Mouse (Mus musculus) urinary bladder, postnatal 36 days (tissue): Measurements from ENCODE around the gene Dchs1.
"Not testable (repeated sequence)": the region's sequence is repeated elsewhere in the genome, so short reads cannot be mapped to it uniquely, and the experiment has no call there.

Experiments
- DNase-seq, 2 experiments: peaks; one replicate each; pipeline ENCODE4 v3.0.0; 2022; ENCODE audit warnings: low spot score in 2 of 2, mixed read lengths in 1 of 2

Dchs1 gene

DNA sequence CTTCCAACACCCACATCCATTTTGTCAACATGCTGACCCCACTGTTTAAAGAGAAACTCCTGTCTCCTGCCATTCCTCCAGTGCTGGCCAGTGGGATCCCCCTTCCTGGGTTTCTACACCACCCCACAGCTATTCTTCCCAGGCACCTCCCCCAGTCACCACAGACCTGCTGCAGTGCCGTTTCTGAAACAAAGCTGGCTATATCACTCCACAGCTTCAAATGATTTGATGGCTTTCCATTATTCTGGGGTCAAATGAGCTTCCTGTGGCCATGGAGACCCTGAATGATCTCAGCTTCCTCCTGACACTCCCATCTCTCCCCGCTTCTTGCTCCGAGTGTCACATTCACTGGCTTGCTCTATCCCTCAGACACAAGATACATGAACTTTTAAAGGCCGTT lies 2.9 kb downstream of the Dchs1 start:
- no peak for DNase-seq

DNA sequence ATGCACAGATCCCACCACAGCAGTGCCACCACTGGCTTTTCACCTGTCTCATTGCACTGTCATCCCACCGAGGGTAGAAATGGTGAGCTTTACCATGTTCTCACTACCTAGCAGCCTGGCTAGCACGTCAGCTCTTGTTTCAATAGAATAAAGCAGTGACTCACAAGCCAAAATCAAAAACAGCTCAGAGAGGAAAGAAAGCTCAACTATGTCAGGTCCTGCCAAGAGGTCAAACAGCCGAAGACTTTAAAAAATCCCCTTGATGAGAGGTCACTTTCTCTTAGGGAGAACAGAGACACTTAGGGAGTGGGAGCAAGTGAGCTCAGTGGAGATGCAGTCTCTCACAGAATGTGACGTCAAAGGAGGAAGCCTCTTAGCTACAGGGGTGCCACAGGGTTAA lies 3.6 kb downstream of the Dchs1 start:
- DNase-seq, result no peak

DNA sequence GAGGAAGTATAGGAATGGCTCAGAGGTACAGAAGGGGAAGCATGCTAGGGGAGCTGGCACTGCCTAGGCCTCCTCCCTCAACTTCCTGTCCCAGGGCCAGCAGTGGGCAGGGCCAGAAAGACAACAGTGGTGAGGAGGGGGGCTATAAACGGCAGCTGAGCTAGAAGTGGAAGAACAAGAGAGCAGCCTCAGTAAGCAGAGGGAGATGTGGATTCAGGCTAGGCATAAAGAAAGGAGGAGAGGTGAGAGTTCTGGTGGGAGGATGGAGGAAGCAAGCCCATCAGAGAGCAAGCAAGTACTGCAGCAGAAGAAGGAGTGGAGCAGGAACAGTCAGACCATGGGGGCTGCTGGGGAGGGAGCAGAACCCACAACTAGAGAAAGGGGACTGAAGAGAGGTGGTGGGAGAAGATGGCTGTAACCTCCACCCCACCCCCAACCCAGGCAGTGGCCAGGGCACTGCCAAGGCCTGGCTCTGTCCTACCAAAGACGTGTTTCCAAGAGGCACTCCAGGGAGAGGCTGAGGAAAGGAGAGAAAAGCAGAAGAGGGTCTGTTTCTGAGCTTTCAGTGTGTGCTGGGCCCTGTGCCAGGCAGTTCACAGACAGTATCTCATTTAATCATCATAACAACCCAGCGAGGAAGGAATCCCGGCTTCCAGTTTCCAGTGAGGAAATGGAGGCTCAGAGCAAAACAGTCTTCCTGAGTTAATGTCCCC lies 8.7 kb downstream of the Dchs1 start:
- peak in 1 of 2 experiments; percentile 32 for DNase-seq

DNA sequence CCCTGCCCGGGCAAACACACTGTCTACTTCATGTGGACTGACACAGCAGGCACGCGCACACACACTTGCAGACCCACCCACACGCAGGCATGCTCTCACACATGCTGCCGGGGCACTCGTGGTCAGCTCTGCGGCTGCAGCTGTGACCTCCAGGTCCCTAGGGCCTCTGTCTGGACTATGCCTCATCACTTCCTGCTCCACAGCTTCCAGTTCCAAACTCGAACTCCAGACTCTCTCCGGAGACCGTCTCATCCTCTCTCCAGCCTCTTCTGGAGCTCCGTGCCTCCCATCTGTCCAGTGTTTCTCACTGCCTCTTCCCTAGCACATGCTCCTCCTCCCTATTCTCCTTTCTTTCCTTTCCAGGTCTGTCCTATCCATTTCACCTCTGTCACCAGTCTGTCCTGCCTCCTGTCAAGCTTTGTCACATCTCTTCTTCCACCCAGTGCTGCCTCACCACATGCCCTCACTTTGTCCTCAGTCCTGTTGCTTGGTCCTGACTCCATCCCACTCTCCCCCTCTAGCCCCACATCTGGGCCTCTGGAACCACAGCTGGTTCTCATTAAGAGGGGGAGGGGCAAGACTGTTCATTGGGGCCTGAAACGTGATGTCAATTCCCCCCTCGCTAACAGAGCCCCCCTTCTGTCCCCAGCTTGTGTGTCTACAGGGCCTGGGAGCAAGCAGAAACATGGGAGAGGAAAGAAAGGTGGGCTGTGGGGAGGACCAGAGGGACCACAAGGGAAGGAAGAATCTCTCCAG lies 9.5 kb downstream of the Dchs1 start:
- peak in 1 of 2 experiments; percentile 35 for DNase-seq

DNA sequence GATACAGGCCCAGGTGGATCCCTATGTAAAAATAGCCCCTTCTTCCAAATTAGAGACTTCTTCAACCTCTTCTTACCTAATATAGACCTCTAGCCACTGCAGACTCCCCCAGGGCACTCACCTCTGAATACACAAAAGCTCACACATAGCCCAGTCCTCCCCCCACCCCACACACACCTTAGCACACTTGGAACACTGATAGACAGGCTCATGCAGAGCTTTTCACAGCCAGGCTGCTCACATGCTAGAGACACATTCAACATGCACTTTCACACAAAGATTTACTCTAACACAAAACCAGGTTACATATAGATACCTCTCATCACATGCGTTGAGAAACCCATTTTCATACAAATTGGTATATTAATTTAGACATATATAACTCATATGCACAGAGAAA lies 10.1 kb downstream of the Dchs1 start:
- no peak for DNase-seq

DNA sequence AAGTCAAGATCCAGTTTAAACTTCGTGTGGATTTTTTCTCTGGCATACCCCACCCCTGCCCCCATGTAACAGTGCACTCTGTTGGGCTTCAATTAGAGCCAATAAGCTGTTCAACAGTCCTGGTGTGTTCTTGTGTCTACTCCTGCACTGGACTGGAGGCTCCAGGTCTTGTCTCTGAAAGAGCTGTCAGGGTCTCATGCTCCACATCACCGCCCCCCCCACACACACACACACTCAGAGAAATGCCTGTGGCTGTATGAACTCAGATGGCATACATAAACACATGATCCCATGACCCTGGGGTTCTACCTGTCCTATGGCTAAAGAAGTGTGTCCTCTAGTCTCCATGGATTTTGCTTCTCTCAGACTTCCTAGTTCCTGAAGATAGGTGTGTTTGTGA lies 11.4 kb downstream of the Dchs1 start:
- DNase-seq, result no peak

DNA sequence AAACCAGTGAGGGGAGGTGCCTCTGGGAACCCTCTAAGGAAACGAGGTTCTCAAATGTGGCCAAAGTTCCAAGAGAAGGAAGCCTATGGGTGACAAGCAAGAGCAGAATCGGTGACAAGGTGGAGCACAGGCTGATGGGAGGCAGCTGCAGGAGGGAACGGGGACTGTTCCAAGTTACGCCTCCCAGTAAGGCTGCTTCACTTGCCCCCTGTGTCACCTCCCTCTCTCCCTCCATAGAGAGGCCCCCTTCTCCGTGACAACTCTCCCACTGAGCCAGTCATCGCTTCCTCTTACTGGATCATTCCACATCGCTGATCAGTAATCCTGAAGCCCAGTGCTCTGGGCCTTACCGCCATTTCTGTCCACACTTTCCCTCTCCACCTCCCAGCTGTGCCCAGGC lies 12.8 kb downstream of the Dchs1 start:
- no peak for DNase-seq

DNA sequence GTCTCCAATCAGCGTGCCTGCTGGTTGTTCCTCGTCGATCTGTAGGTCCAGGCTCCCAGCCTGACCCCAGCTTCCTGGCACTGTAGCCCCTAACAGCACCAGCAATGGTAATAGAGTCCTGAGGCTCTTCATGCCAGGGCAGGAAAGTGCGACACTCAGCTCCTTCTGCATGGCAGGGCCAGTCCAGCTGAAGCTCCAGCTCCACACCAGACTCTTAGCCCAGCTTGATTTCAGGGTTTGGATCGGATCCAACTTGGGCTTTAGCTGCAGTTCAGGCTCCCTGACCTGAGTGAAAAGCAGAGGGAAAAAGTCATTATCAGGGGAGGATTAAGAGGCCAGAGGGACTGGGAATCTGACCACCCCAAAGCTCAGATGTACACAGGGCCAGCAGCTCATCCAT lies 14.4 kb downstream of the Dchs1 start:
- no peak for DNase-seq

DNA sequence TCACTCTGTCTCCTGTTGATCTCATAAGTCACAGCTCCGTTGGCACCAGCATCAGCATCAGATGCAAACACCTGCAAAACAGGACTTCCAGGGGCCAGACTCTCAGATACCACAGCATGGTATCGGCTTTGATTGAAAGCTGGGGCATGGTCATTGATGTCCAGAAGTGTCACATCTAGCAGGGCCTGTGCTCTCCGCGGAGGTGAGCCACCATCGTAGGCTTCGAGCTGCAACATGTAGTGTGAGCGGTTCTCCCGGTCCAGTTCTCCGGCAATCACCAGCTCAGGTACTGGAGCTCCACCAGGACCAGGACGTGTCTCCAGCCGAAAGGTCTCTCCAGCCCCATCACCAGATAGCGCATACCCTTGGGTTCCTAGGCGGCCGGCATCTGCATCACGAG lies 15.1 kb downstream of the Dchs1 start:
- no peak for DNase-seq

DNA sequence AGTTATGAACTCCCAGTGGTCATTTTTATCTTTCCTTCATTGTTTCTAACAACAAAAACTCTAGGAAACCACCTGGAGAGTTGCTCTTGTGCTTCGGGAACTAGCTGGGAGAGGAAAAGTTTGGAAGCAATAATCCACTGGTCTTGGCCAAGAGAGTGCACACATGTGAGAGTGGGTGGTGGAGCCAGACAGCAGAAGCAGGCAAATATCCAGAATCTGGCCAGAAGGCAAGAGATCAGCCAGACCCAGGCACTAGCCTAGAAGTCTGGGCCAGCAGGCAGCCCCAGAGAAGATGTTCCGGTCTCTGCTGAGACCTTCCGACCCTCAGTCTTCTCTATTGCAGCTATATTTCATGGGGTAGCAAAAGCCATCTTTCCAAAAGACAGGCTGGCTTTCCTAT lies 17.5 kb downstream of the Dchs1 start:
- peak in 1 of 2 experiments; percentile 41 for DNase-seq

DNA sequence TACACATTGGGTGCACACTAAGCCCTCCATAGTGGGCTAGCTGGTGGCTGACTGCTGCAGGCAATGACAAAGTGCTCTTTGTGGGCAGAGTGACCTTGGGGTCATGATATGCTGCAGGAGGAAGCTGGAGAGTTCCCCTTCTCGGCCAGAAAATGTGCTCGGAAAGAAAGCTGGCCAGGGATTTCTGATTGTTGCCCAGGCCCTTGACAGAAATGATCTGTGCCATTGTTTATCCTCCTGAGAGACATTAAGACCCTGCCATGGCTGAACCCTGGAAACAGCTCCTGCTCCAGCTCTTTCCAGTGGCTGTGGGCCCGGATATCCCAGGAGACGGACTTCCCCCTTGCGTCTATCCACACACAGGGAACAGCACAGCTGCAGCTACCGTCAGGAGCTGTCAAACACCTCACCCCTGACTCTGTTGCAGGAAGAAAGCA lies 19.7 kb downstream of the Dchs1 start:
- no peak for DNase-seq

DNA sequence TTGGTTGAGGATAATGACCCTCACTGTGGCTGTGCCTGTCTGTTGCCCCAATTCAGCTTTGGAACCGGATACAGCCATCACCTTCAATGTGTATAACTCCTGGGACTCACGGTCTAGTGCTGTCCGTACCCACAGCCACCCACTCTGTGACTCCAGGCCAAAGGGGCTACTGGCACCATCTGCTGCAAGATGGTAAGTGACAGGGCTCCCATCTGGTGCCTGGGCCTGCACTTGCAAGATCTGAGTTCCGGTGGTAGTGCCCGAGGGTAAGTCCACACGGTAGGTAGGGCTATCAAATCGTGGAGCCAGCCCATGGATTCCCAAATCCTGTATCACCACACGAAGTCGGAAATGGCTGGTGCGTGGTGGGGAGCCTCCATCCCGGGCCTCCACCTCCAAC lies 23.1 kb downstream of the Dchs1 start:
- DNase-seq, result no peak

DNA sequence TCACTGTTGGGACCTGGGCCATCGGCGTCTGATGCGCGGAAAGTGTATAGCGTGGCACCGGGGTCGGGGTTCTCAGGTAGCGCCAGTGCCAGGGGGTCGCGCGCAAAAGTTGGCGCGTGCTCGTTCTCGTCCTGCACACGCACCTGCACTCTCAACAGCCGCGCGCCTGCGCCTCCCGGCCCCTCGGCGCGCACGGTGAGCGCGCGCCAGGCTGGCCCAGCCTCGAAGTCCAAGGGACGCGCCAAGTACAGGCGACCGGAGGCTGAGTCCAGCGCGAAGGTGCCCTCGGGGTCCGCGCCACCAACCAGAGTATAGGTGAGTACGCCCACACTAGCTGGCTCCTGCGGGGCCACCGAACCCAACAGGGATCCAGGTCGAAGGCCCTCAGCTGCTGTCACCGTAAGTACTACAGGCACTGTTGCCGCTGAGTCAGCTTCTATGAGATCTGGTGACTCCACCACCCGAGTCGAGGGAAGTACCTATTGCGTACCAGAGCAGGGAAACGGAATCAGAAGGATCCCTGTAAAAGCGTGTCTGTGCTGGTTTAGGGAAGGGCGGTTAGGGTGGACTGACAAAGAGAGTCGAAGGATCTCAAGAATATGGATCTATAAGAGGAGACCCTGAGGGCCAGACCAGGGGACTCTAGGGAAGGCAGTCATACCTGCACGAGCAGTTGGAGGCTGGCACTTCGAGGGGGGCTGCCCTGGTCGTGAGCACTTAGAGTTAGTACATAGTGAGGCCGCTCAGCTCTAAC lies 24.8 kb downstream of the Dchs1 start:
- no peak for DNase-seq

DNA sequence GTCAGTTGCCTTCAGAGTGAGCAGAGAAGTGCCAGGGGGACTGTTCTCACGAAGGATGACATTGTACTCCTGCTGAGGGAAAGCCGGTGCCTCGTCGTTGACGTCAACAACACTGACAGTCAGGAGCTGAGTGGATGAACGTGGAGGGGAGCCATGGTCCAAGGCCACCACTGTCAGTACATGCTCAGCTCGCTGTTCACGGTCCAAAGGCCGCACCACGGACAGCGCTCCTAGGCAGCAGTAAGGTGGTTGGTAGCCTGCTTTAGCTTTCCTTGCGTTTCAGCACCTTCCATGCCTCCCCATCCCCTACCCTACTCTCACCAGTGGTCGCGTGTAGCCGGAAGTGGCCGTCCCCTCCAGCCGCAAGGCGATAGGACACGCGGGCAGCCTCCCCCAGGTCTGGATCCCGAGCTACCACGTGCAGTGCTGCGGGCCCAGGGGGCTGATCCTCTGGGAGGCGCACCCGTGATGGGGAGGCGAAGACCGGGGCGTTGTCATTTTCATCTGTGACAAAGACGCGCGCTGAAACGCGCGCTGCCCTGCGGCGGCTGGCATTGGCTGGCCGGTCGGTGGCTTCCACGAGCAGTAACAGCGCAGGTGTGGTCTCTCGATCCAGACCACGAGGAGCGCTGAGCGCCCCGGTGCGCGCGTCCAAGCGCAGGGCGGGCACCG lies 25.5 kb downstream of the Dchs1 start:
- no peak for DNase-seq

DNA sequence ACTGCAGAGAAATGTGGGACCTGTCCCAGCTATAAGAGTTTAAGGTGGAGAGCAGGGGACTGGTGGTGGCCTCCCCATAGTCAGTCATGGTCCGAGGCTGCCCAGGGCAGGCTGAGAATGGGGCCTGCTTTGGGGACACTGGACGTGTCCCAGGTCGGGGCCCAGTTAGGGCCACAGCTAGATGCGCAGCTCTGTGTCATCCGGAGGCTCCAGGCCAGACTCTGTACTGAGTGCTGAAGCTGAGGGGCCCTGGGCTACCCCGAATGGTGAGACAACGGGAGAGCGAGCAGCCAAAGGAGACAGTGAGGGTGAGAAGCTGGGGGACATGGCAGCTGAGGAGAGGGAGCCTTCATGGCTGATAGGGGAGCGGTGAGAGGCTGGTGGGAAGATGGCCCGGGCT lies 34.2 kb downstream of the Dchs1 start:
- no peak for DNase-seq

DNA sequence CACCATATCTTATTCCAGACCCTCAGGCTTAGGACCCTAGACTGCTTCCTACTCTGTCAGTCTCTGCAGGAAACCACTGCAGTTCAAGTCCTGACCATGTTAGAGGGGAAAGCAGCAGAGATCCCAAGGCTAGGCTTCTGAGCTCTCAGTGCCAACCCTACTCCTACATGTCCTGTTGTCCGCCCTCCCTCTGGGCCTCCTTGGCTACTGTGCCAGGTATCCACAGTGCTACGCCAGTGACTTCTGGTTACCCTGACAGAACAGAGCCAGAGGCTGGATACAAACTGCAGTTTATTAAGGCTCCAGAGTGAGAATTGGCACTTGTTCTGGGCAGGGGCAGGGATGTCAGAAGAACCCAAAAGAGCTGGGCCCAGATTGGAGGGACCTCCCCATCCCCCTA lies 34.7 kb downstream of the Dchs1 start:
- DNase-seq, result no peak

DNA sequence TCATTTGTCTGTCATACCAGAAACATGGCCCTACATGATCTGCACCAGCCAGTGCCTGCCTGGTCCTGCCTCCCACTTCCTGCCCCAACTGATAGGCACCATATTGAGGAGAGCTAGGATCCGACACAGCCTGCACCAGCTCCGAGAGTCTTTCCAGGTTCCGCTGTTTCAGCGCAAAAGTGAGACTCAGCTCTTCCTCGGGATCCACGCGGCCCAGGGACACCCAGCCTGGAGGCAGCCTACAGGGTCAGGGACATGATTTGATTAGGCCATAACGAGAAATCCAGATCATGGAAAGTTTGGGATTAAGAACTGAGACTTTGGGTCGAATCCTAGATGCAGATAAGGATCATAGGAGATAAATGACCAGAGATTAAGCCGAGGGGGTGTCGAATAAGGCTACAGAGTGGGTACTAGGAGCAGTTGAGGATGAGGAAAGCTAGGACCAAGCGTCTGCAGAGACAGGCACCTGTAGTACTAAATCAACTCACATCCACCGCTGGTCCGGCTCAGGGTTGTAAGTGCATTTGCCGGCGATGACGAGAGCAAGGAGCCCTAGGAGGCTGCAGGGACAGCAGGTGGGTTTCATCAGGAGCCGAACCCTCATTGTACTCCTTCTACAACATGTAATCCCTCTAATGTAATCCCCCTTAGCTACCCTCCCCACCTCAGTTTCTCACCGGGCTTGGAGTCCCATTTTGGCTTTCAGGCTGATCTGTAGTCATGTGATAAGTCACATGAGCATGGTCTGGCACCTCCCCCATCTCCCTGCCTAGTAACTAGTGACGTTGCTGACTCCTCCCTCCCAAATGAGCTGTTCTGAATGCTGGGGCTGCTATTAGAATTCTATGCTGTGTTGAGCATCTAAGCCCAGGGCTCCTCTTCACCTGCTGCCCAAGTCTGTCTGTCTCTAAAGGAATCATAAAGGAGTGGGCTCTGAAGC lies 35.7 kb downstream of the Dchs1 start, which contains the start of gene Tpp1:
Tpp1 (minus strand) TSS at position 745 of the 943 bp plus-strand sequence.
- DNase-seq, result peak; percentile 89 to 91

DNA sequence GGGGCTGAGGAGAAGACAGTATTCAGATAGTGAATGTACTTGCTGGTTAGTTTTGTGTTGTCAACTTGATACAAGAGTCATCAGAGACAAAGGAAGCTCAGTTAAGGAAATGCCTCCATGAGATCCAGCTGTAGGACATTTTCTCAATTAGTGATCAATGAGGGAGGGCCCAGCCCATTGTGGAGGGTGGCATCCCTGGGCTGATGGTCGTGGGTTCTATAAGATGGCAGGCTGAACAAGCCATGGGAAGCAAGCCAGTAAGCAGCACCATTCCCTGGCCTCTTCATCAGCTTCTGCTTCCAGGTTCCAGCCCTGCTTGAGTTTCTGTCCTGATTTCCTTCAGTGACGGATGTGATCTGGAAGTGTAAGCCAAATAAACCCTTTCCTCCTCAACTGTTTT lies 39.7 kb downstream of the Dchs1 start:
- DNase-seq, result no peak

DNA sequence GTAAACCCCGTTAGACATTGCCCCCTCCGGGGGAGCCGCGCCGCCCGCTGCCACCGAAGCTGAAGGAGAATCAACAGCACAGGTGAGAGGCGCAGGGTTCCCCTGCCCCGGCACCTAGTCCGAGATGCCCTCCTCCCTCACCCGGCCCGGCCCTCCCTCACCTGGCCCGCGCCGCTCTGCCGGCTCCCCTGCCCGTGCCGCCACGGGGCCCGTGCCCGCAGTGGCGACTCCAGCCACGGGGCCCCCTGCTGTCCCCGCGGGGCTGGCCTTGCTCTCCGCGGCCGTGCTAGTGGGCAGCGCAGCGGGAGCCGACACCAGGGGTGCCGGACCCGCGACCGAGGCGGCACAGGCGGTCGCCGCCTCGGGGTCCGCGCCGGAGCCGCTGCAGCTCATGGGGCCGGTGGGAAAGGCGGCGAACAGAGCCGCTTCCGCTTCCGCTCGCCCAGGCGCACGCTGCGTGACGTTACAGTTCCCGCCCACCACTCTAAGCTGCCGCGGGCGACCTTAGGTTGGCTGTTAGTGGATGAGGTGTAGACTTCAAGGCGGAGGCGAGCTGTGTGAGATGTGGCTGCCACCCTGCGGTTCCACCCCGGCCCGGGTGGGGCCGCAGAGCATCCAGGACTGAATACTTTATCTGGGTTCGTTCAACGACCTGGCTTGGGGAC lies 43.4 kb downstream of the Dchs1 start, which contains the start of gene Taf10:
Taf10 (minus strand) TSS at position 436 of the 665 bp plus-strand sequence.
- peak; percentile 72 to 85 for DNase-seq

DNA sequence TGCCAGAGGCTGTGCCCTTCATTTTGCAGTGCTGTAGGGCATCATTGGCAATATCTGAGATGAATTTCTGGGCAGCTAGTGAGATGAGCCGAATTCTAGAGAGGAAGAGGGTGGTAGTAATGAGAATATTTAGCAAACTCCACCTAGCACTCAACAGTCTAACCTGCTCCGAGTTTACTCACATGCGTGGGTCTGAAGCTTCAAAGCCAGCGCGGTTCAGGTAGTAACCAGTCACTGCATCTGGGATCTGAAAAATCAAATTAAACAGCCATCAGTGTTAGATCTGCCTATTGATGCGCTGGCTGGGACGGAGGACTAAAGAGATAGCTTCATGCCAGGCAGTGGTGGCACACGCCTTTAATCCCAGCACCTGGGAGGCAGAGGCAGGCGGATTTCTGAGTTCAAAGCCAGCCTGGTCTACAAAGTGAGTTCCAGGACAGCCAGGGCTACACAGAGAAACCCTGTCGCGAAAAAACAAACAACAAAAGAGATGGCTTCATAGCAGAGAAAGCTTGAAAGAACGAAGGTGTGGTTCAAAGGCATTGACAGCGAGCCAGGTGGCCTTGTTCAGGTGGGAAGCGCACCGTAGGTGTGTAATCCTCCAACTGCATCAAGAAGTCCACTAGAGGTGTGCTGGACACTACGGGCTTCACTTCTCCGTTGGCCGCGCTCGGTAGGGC lies 44.1 kb downstream of the Dchs1 start:
- not testable (repeated sequence) for DNase-seq
